Mouse (Mus musculus) intestine, embryonic 16.5 days (tissue): ENCODE measurements around the gene Chst15. TPM values are rescaled to one million over a fixed set of nuclear protein-coding genes. Genes with fewer than 3 reads are reported as not detected.
A peak's percentile ranks its signal among the peaks of the same experiment; 100 is the strongest.

Experiments used
- ATAC-seq: fragments of 200-750 bp; cut with Nextera tagmentation; 2 replicates; pipeline ENCODE4 v1.8.0; 2017; ENCODE audit warnings: moderate TSS enrichment, moderate library complexity
- H3K27ac ChIP-seq: fragments of 300-500 bp; sonication (generic); 2 replicates; pipeline ENCODE4 v1.5.1; 2014; ENCODE audit warnings: mild to moderate bottlenecking, low read length
- H3K27me3 ChIP-seq: fragments of 300-500 bp; sonication (generic); replicated peaks from 2 replicates; pipeline ENCODE4 v1.6.1; 2014; ENCODE audit warnings: low read length, control low read depth, mixed read lengths; ENCODE audit not compliant: control insufficient read depth, insufficient read depth
- H3K36me3 ChIP-seq: fragments of 300-500 bp; sonication (generic); 2 replicates; pipeline ENCODE4 v1.6.1; 2014; ENCODE audit warnings: low read length, control low read depth; ENCODE audit not compliant: control insufficient read depth, insufficient read depth
- H3K4me1 ChIP-seq: fragments of 300-500 bp; sonication (generic); 2 replicates; pipeline ENCODE4 v1.6.1; 2014; ENCODE audit warnings: low read length, control low read depth, mixed read lengths; ENCODE audit not compliant: control insufficient read depth, insufficient read depth
- H3K4me2 ChIP-seq: fragments of 300-500 bp; sonication (generic); 2 replicates; pipeline ENCODE4 v1.6.1; 2014; ENCODE audit warnings: low read depth, low read length, control low read depth
- H3K4me3 ChIP-seq: fragments of 300-500 bp; sonication (generic); 2 replicates; pipeline ENCODE4 v1.5.1; 2014; ENCODE audit warnings: mild to moderate bottlenecking, low read length
- H3K9ac ChIP-seq: fragments of 300-500 bp; sonication (generic); 2 replicates; pipeline ENCODE4 v1.6.1; 2014; ENCODE audit warnings: low read depth, low read length
- H3K9me3 ChIP-seq: fragments of 300-500 bp; sonication (generic); 2 replicates; pipeline ENCODE4 v1.6.1; 2016; ENCODE audit warnings: low read length, control low read depth; ENCODE audit not compliant: control insufficient read depth
- WGBS: fragments of 180-500 bp; shearing (Covaris S2); extraction: QIAGEN DNeasy Blood & Tissue Kit; methylation state at CpG from one replicate; pipeline ENCODE4 v1.1.7; 2014; 5-methylcytosine and 5-hydroxymethylcytosine counted together
- polyA plus RNA-seq: library from polyadenylated mRNA; unstranded; fragments of >200 nt; fragmentation: Nextera tagmentation; extraction: Ambion mirVana; gene quantifications from 2 replicates; pipeline ENCODE4 v1.2.1, GENCODE M21; 2015

The Chst15 gene
- polyA plus RNA-seq, 1 experiment from 2014 or later, result 21.1 TPM

DNA sequence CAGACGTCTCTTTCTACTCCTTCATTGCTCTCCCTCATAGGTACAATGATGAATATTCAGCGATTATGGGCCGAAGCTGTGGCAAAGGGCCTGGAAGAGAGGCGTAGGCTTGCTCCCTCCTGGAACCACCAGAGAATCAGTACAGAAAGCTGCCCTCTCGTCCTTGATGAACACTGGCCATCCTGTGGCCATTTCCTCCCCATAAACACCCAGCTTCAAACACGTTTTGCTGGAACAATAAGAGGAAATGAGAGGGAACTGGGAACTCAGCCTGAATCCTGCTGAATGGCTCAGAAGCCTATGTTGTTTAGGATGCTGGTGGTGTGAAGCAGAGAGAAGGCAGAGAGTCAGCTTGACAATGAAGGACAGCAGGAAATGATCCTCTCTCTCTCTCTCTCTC lies 21.3 kb upstream of the Chst15 start:
- H3K4me2 ChIP-seq, result no peak overlapping the region
- H3K4me1 ChIP-seq, result peaks cover 5% of the 10 kb centered on the region
- H3K27ac ChIP-seq, result peak overlapping the region; percentile 2; the same call in 1 of the 2 replicates
- no peaks in the 10 kb centered on the region for H3K36me3 ChIP-seq
- no peak overlapping the region for H3K9ac ChIP-seq
- H3K4me3 ChIP-seq, result no peak overlapping the region
- ATAC-seq, result no peak
- H3K27me3 ChIP-seq, result no peaks in the 10 kb centered on the region
- 66% methylated on average over 6 of the region's 6 CpGs for WGBS
- H3K9me3 ChIP-seq, result no peaks in the 10 kb centered on the region

DNA sequence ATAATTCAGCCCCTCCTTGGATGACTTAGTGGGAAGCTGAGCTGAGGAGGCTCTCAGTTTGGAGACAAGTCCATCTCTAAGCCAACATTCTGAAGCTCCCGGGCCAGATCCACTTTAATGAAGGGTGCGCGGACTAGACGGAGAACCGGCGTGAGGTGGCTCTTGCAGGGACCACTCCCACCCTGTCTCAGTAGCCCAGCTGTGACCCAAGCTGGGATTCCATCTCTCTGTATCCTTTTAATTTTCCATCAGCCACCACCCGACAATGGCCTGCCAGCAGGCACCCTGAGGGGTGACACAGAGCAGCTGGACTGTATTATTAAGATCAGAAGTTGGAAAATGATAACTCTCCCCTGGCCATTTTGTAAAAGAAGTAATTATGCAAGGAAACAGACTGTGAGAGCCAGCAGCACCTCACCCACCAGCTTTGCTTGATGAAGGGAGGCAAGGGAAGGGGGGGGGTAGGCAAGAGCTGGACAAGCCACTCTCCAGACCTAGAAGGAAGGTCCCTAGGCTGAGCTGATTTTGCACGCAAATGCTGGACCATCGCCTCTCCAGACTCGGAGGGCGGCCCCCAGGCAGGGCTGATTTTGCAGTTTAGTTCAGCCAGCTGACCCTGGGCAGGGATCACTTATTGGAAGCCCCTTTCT lies 20.4 kb upstream of the Chst15 start:
- no peaks in the 10 kb centered on the region for H3K9me3 ChIP-seq
- no peak for ATAC-seq
- H3K4me1 ChIP-seq, result peaks cover 5% of the 10 kb centered on the region
- H3K9ac ChIP-seq, result no peak overlapping the region
- H3K4me3 ChIP-seq, result no peak overlapping the region
- no peaks in the 10 kb centered on the region for H3K27me3 ChIP-seq
- H3K36me3 ChIP-seq, result no peaks in the 10 kb centered on the region
- WGBS, result 77% methylated on average over 11 of the region's 11 CpGs
- H3K4me2 ChIP-seq, result no peak overlapping the region
- no peak overlapping the region for H3K27ac ChIP-seq

- ATAC-seq, result no peak
- WGBS, result 52% methylated on average over 3 of the region's 3 CpGs
- Histone ChIP-seq H3K9ac (no peak overlapping the region), H3K27ac (no peak overlapping the region), H3K36me3 (no peaks in the 10 kb centered on the region), H3K27me3 (no peaks in the 10 kb centered on the region), H3K9me3 (no peaks in the 10 kb centered on the region), H3K4me2 (no peak overlapping the region), H3K4me3 (no peak overlapping the region), H3K4me1 (peaks cover 5% of the 10 kb centered on the region)
Observed at GRCm38 (mm10) chr7:132336781-132337180, 19.8 kb upstream of the Chst15 start.

GRCm38 (mm10) chr7:132335367-132335766 lies 18.3 kb upstream of the Chst15 start:
- Histone ChIP-seq H3K9ac (no peak overlapping the region), H3K27ac (no peak overlapping the region), H3K36me3 (no peaks in the 10 kb centered on the region), H3K9me3 (no peaks in the 10 kb centered on the region), H3K4me1 (peaks cover 8% of the 10 kb centered on the region), H3K4me3 (no peak overlapping the region), H3K27me3 (no peaks in the 10 kb centered on the region), H3K4me2 (no peak overlapping the region)
- WGBS, result 94% methylated on average over 4 of the region's 4 CpGs
- no peak for ATAC-seq

- WGBS, result 72% methylated on average over 1 of the region's 1 CpGs
Observed at GRCm38 (mm10) chr7:132333078-132333477, 16.1 kb upstream of the Chst15 start.

DNA sequence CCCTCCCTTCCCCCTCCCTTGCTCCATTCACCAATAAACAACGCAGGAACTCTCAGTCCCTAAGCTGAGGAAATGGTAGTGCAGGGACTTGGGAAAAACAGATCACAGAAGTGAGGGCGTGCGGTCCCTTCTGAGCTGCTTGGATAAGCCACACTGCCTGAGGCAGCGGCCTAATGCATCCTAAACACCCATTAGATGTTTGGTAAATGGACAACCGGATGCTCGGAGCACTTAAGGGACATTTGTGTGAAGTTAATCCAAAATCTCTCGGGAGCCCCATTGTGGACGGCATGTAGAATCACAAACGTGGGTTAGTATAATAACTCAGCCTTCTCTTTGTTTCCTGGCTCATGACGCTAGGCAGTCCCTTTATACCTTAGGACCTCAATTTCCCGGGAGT lies 15.1 kb upstream of the Chst15 start:
- 0 out of 2 replicates have a peak overlapping the region, but pooled peaks have one; percentile 3 for H3K27ac ChIP-seq
- H3K9ac ChIP-seq, result no peak overlapping the region
- peak; percentile 42; the same call in 1 of the 2 replicates for ATAC-seq
- H3K4me1 ChIP-seq, result peaks cover 11% of the 10 kb centered on the region
- H3K27me3 ChIP-seq, result no peaks in the 10 kb centered on the region
- H3K36me3 ChIP-seq, result no peaks in the 10 kb centered on the region
- H3K4me3 ChIP-seq, result no peak overlapping the region
- 52% methylated on average over 11 of the region's 11 CpGs for WGBS
- no peak overlapping the region for H3K4me2 ChIP-seq
- no peaks in the 10 kb centered on the region for H3K9me3 ChIP-seq

More at GRCm38 (mm10) chr7:132333078-132333477, 16.1 kb upstream of the Chst15 start:
- no peak overlapping the region for H3K9ac ChIP-seq
- no peaks in the 10 kb centered on the region for H3K9me3 ChIP-seq
- no peak for ATAC-seq
- H3K27me3 ChIP-seq, result no peaks in the 10 kb centered on the region
- H3K4me2 ChIP-seq, result no peak overlapping the region
- H3K4me3 ChIP-seq, result no peak overlapping the region
- H3K27ac ChIP-seq, result no peak overlapping the region
- H3K4me1 ChIP-seq, result peaks cover 11% of the 10 kb centered on the region
- no peaks in the 10 kb centered on the region for H3K36me3 ChIP-seq

- Histone ChIP-seq H3K9me3 (no peaks in the 10 kb centered on the region), H3K9ac (no peak overlapping the region), H3K27me3 (no peaks in the 10 kb centered on the region), H3K27ac (no peak overlapping the region), H3K4me2 (no peak overlapping the region), H3K36me3 (no peaks in the 10 kb centered on the region), H3K4me3 (no peak overlapping the region), H3K4me1 (peaks cover 14% of the 10 kb centered on the region; the same call in 1 of the 2 replicates)
- WGBS, result 73% methylated on average over 1 of the region's 1 CpGs
- ATAC-seq, result no peak
Observed at GRCm38 (mm10) chr7:132330179-132330578, 13.2 kb upstream of the Chst15 start.

GRCm38 (mm10) chr7:132328648-132329047 lies 11.6 kb upstream of the Chst15 start:
- H3K4me2 ChIP-seq, result no peak overlapping the region
- no peaks in the 10 kb centered on the region for H3K36me3 ChIP-seq
- H3K4me3 ChIP-seq, result no peak overlapping the region
- WGBS, result 97% methylated on average over 1 of the region's 1 CpGs
- no peaks in the 10 kb centered on the region for H3K27me3 ChIP-seq
- H3K9me3 ChIP-seq, result no peaks in the 10 kb centered on the region
- no peak overlapping the region for H3K27ac ChIP-seq
- H3K4me1 ChIP-seq, result peaks cover 19% of the 10 kb centered on the region; the same call in 1 of the 2 replicates
- no peak overlapping the region for H3K9ac ChIP-seq
- no peak for ATAC-seq

GRCm38 (mm10) chr7:132325549-132326331 lies 8.7 kb upstream of the Chst15 start:
- Histone ChIP-seq H3K9ac (no peak overlapping the region), H3K36me3 (no peaks in the 10 kb centered on the region), H3K27ac (peak overlapping the region; percentile 1; the same call in 1 of the 2 replicates), H3K27me3 (no peaks in the 10 kb centered on the region), H3K9me3 (no peaks in the 10 kb centered on the region), H3K4me1 (peaks cover 22% of the 10 kb centered on the region; the same call in 1 of the 2 replicates), H3K4me2 (no peak overlapping the region), H3K4me3 (no peak overlapping the region)
- 27% methylated on average over 5 of the region's 5 CpGs for WGBS
- ATAC-seq, result peak; percentile 45
